Mouse (Mus musculus): ENCODE measurements around the gene Palm.

The Palm gene

DNA sequence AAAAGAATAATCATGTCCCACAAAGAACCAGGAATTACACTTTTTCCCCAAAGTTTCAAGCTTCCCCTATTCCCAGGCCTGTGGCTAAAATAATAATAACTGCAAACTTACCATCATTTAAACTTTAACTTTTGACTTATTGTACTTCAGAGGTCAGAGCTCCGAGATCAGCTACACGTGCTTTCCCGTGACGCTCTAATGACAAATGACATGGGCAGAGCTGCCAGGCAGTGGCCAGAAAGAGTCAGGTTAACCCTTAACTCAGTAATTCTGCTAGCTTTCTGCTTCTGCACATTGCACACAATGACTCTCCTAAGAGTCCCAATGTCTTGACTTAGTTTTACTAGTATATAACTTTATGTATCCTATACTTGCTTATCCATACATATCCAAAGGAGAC, 24.0 kb upstream of the Palm start:
- in situ Hi-C loops (cut with MboI; ENCODE audit: low sequenced_read_pairs): no loop called here

- in situ Hi-C loops (cut with MboI; ENCODE audit: low sequenced_read_pairs): no loop called here
Observed at GRCm38 (mm10) chr10:79772320-79772719, 21.1 kb upstream of the Palm start.

GRCm38 (mm10) chr10:79773208-79773607, 20.2 kb upstream of the Palm start:
- in situ Hi-C loops (cut with MboI; ENCODE audit: low sequenced_read_pairs): no loop called here

GRCm38 (mm10) chr10:79774486-79775279, 18.7 kb upstream of the Palm start:
- in situ Hi-C loops (cut with MboI; ENCODE audit: low sequenced_read_pairs): no loop called here

GRCm38 (mm10) chr10:79777103-79777531, 16.3 kb upstream of the Palm start, which contains the start of gene Fstl3:
TSS of gene Fstl3 (plus strand) at chr10:79777272.
- in situ Hi-C loops (cut with MboI; ENCODE audit: low sequenced_read_pairs): no loop called here

DNA sequence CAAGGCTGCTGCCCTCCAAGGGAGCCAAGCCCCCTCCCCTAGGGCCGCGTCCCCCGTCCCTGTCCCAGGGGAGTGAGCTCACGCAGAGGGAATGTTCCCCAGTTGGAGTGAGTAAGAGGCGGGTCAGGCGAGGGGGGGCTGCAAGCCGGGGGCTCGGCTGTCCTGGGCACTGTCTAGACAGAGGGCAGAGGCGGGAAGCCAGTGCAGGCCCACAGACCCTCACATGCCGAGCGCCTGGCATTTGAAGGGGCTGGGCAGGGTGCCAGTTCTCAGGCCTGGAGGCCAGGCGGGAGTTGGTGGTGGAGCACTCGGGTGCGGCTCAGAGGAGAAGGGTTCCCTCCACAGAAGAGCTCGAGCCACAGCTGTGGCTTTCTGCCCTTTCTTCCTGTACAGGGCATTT, 15.4 kb upstream of the Palm start:
- in situ Hi-C loops (cut with MboI; ENCODE audit: low sequenced_read_pairs): no loop called here

GRCm38 (mm10) chr10:79779193-79779592, 14.2 kb upstream of the Palm start:
- in situ Hi-C loops (cut with MboI; ENCODE audit: low sequenced_read_pairs): no loop called here

DNA sequence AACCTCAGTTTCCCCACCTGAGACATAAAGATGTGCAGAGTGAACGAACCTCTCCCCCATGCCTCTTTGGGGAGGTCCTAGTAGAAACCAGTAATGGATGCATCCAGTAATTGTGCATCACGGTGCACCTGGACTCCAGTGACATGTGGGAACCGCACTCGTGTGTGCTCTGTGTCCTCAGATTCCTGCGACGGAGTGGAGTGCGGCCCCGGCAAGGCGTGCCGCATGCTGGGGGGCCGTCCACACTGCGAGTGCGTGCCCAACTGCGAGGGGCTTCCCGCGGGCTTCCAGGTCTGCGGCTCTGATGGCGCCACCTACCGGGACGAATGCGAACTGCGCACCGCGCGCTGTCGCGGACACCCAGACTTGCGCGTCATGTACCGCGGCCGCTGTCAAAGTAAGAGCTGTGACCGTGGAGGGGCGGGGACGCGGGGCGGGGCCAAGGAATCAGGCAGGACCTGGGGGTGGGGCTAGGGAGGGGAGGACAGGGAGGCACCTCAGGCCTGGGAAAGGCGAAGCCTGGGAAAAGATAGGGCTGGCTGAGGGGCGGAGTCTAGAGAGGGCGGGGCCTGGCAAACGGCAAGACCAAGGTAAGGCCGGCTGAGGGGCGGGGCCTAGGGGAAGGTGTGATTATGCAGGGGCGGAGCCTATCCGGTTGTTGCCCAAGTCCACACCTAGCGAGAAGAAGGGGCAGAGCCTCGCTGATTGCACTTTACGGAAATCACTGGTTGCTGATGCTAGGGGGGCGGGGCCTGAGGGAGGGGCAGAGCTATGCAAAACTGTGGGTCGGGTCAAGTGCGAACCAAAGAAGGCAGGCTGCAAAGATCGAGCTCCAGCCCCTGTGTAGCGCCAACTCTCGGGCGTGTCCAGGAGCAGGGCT, 13.3 kb upstream of the Palm start:
- in situ Hi-C loops (cut with MboI; ENCODE audit: low sequenced_read_pairs): no loop called here

DNA sequence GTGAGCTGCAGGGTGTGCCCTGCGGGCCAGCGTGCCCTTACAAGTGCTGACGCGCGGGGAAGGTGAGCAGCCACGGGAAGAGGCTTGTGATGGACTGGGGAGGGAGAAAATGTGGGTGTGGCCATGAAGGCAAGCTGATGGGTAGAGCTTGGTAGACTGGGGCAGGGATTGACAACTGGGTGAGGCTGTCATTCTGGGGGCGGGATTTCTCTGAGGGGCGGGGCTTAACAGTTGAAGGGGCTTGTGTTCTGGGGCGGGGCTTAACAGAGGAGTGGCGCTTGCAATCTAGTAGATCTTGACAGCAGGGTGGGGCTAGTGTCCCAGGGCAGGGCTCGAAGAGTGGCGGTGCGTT, 12.7 kb upstream of the Palm start:
- in situ Hi-C loops (cut with MboI; ENCODE audit: low sequenced_read_pairs): no loop called here

GRCm38 (mm10) chr10:79781139-79781538, 12.2 kb upstream of the Palm start:
- in situ Hi-C loops (cut with MboI; ENCODE audit: low sequenced_read_pairs): no loop called here

- in situ Hi-C loops (cut with MboI; ENCODE audit: low sequenced_read_pairs): no loop called here
Observed at GRCm38 (mm10) chr10:79781956-79782355, 11.4 kb upstream of the Palm start.

GRCm38 (mm10) chr10:79783050-79783449, 10.3 kb upstream of the Palm start:
- in situ Hi-C loops (cut with MboI; ENCODE audit: low sequenced_read_pairs): no loop called here

DNA sequence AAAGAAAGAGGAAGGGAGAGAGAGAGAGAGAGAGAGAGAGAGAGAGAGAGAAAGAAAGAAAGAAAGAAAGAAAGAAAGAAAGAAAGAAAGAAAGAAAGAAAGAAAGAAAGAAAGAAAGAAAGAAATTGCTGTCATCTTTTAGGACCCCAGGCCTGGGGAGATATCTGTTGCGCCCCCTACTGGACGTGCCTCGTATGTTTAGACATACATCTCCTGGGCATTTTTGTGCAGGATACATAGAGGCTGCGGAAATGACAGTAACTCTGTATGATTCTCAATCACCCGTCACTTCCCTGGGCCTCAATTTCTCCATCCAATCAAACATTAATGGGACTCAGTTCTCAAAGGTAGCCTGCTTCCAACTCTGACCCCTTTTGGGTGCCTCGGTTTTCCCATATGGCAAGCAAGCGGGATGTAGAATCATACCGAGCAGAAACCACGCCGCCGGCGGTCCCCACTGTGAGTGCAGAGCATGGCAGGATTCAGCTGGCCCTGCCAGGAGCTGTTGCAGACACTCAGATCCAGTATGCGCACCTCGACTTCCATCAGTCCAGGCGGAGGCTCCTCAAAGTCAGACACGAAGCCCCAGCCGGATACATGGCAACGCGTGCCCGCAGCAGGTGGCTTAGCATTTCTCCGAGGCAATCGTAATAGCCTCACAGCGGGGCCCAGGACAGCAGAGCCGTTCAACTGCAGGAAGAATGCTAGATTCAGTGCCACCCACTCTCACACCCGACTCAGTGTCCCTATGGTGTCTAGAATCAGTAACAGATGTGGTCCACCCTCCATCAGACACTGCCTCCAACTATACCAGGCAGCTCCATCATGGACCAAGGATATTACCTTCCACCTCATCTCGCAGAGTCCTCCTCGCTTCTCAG, 9.2 kb upstream of the Palm start:
- in situ Hi-C loops (cut with MboI; ENCODE audit: low sequenced_read_pairs): no loop called here

GRCm38 (mm10) chr10:79788386-79789158, 4.8 kb upstream of the Palm start:
- in situ Hi-C loops (cut with MboI; ENCODE audit: low sequenced_read_pairs): no loop called here

DNA sequence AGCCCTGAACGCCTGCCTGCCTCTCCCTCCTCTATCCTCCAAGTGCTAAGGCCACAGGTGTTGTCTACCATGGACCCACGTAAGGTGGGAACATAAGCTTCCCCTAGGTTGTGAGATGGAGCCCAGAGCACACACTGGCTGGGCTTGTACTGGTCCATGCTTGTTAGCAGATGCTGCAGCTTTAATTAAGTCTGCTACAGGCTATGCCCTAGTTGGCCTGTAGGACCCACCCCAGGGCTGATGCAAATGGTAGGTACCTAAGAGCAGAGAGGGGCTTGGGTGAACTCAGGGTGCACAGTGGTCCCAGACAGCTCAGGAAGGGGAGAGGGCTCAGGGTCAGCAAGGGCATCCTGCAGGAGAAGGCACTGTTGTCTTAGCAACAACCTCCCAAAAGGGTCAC, 3.8 kb upstream of the Palm start:
- in situ Hi-C loops (cut with MboI; ENCODE audit: low sequenced_read_pairs): no loop called here

DNA sequence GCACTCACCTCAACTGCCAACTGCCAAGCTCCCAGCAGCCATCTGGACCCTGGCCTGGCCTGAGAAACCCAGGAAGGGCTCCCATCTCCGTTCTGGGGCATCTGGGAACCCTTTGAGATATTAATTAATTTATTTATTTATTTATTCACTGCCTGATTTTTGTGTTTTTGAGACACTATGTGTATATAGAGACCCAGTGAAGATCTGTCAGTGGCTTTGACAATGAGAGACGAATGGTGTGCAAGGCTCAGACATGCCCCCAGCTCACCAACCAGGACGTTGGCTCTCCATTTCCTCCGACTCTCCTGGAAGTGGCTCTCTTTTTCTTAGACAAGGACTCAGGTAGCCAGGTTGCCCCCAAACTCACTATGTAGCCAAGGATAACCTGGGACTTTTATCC, 2.5 kb upstream of the Palm start, which contains the start of gene Prss57:
Prss57 (minus strand) TSS at position 101 of the 400 bp plus-strand sequence.
- in situ Hi-C loops (cut with MboI; ENCODE audit: low sequenced_read_pairs): no loop called here

DNA sequence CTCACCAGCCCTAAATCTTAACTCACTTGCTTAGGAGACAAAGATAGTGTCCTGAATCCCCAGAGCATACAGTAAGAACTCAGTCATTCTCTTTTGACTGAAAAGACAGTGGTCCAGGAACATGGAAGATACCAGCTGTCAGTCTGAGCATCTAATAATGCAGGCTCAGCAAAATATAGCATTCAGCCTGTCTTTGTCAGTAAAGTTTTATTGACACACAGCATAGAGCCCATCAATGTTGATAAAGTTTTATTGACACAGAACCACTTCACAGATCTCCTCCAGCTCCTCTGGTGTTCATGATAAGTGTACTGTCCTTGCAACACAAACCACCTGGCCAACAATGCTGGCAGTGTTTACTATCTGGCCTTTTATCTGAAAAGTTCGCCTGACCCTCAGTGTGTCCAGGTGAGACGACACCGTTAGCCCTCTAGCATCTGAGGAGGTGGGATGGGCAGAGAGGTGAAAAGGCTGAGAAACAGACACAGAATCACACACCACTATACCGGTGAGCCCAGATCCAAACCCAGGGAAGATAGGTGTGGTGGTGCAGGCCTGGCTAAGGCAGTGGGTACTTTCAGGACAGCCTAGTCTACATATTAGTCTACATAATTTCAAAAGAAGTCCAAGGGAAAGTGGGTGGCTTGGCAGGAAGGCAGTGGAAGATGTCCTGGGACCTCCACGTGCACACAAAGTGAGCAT, 882 bp upstream of the Palm start:
- in situ Hi-C loops (cut with MboI; ENCODE audit: low sequenced_read_pairs): no loop called here

DNA sequence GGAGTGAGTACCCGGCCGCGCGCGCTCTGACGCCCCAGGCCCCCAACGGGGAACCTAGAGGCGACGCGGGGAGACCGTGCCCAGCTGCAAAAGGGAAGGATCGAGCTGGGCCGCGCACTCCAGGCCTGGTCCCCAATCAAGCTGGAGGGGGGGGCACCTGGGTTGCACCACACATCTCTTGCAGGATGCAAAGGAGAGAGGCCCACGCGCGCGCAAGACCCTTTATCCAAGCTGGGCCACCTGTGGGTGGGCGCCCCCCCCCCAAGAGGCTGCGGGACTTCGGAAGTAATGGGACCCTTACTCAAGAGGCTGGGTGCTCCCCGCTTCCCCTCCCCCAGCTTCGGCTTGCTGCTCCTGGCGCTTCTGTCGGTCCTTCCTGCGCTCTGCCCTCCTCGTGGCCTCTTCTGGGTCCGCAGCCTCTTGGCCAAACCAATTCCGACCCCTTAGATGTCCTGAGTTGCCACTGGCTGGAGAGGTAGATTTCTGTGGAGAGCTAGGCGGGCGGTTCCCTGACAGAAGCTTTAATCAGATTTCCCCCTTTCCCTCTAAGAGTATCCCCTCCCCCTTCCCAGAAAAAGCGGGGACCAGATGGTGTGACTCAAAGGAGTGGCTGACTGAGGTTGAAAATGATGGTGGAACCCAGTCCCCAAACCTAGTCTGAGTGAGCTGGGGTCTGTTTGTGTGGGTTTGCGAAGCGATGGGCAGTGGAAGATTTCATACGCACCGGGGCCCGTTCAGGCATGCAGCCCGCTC, 542 bp downstream of the Palm start:
- in situ Hi-C loops (cut with MboI; ENCODE audit: low sequenced_read_pairs): no loop called here

GRCm38 (mm10) chr10:79794491-79794931, 1.1 kb downstream of the Palm start:
- in situ Hi-C loops (cut with MboI; ENCODE audit: low sequenced_read_pairs): no loop called here

All from CH12F3 (cell line).